Mouse (Mus musculus) C2C12 (cell line): ENCODE measurements around the gene Rgs9.

Source experiments
- CEBPB ChIP-seq: IDR thresholded peaks from one replicate; pipeline ENCODE4 v1.6.1; 2011; ENCODE audit warnings: low read depth, mild to moderate bottlenecking, control low read depth, moderate library complexity
- CTCF ChIP-seq: IDR thresholded peaks from one replicate; pipeline ENCODE4 v1.5.1; 2011; ENCODE audit not compliant: control insufficient read depth, insufficient read depth, insufficient read length
- FOSL1 ChIP-seq: IDR thresholded peaks from one replicate; pipeline ENCODE4 v1.8.0; 2011; ENCODE audit warnings: mild to moderate bottlenecking, low read length; ENCODE audit not compliant: poor library complexity, insufficient read depth, severe bottlenecking
- MYOD1 ChIP-seq: IDR thresholded peaks from one replicate; pipeline ENCODE4 v1.6.1; 2011; ENCODE audit warnings: low read depth; ENCODE audit not compliant: control insufficient read depth, insufficient read length
- MYOG ChIP-seq: IDR thresholded peaks from one replicate; pipeline ENCODE4 v1.6.1; 2011; ENCODE audit not compliant: control insufficient read depth, insufficient read length; ENCODE audit errors: extremely low read depth
- USF1 ChIP-seq: IDR thresholded peaks from one replicate; pipeline ENCODE4 v1.6.1; 2011; ENCODE audit warnings: low read depth, mild to moderate bottlenecking, control low read depth, moderate library complexity

GRCm38 (mm10) chr11:109257824-109258223, 40.1 kb downstream of the Rgs9 start:
- TF ChIP-seq CTCF = no peak
- TF ChIP-seq MYOD1 = no peak
- no peak for TF ChIP-seq FOSL1
- no peak for TF ChIP-seq CEBPB
- TF ChIP-seq USF1 = no peak
- TF ChIP-seq MYOG = no peak
